Mouse (Mus musculus) gonadal fat pad, adult 2 months (tissue): ENCODE data around the gene Gls2. TPM values are rescaled to one million over a fixed set of nuclear protein-coding genes. Genes with fewer than 3 reads are reported as not detected.
"Not testable (repeated sequence)": the region's sequence is repeated elsewhere in the genome, so short reads cannot be mapped to it uniquely, and the experiment has no call there.

Experiments
- DNase-seq: peaks from one replicate; pipeline ENCODE4 v3.0.0-alpha.2; 2012; ENCODE audit warnings: low read depth
- polyA plus RNA-seq: library from polyadenylated mRNA; depleted of rRNA; stranded (reverse); fragments of >200 nt; gene quantifications from 2 replicates; pipeline ENCODE4 v1.2.3, GENCODE M21; 2012

Gene Gls2
- polyA plus RNA-seq, 1 experiment = 2.7 TPM

GRCm38 (mm10) chr10:128194551-128195461, 549 bp downstream of the Gls2 start:
- no peak for DNase-seq

- no peak for DNase-seq
Observed at GRCm38 (mm10) chr10:128201856-128202255, 7.6 kb downstream of the Gls2 start.

GRCm38 (mm10) chr10:128204941-128205340, 10.7 kb downstream of the Gls2 start:
- DNase-seq = no peak

- no peak for DNase-seq
Observed at GRCm38 (mm10) chr10:128208326-128208725, 14.1 kb downstream of the Gls2 start.

- no peak for DNase-seq
Observed at GRCm38 (mm10) chr10:128209311-128210009, 15.2 kb downstream of the Gls2 start.

- no peak for DNase-seq
Observed at GRCm38 (mm10) chr10:128210131-128210530, 15.9 kb downstream of the Gls2 start.

- no peak for DNase-seq
Observed at GRCm38 (mm10) chr10:128210954-128211353, 16.7 kb downstream of the Gls2 start.

GRCm38 (mm10) chr10:128211390-128212108, 17.3 kb downstream of the Gls2 start, which contains the start of gene Spryd4:
Gene Spryd4, minus strand, starts transcription at chr10:128211807.
- DNase-seq = no peak

GRCm38 (mm10) chr10:128212148-128212547, 17.9 kb downstream of the Gls2 start:
- DNase-seq = no peak

GRCm38 (mm10) chr10:128212871-128213323, 18.6 kb downstream of the Gls2 start:
- no peak for DNase-seq

GRCm38 (mm10) chr10:128214112-128214511, 19.9 kb downstream of the Gls2 start:
- DNase-seq = not testable (repeated sequence)

GRCm38 (mm10) chr10:128214981-128215380, 20.7 kb downstream of the Gls2 start:
- no peak for DNase-seq

GRCm38 (mm10) chr10:128218387-128219117, 24.3 kb downstream of the Gls2 start:
- DNase-seq = no peak

GRCm38 (mm10) chr10:128221533-128222286, 27.5 kb downstream of the Gls2 start:
- no peak for DNase-seq

GRCm38 (mm10) chr10:128225064-128225463, 30.8 kb downstream of the Gls2 start:
- DNase-seq = no peak

- DNase-seq = no peak
Observed at GRCm38 (mm10) chr10:128225538-128225937, 31.3 kb downstream of the Gls2 start, which contains the start of gene Mip. Gene Mip, plus strand, starts transcription at chr10:128225838.

GRCm38 (mm10) chr10:128227592-128227991, 33.3 kb downstream of the Gls2 start:
- DNase-seq = no peak

- DNase-seq = no peak
Observed at GRCm38 (mm10) chr10:128228009-128228408, 33.8 kb downstream of the Gls2 start.

GRCm38 (mm10) chr10:128230582-128230981, 36.3 kb downstream of the Gls2 start:
- no peak for DNase-seq

GRCm38 (mm10) chr10:128231146-128231545, 36.9 kb downstream of the Gls2 start:
- no peak for DNase-seq
